Mouse (Mus musculus) CH12.LX (cell line): ENCODE results near the gene Neurl1a.

Experiments
- CHD1 ChIP-seq: IDR thresholded peaks from 2 replicates; pipeline ENCODE4 v1.6.1; 2012; ENCODE audit warnings: low read depth, low read length, improper control_type of control experiment, inconsistent platforms
- CTCF ChIP-seq, 2 experiments: IDR thresholded peaks in 1 of 2; conservative IDR thresholded peaks in 1 of 2; 2 replicates each; pipeline ENCODE4 v1.5.1; 2011 to 2012; ENCODE audit warnings: low read depth in 2 of 2, low read length in 2 of 2, improper control_type of control experiment in 1 of 2, inconsistent platforms in 1 of 2, mild to moderate bottlenecking in 1 of 2, moderate library complexity in 1 of 2
- EP300 ChIP-seq: IDR thresholded peaks from 2 replicates; pipeline ENCODE4 v1.6.1; 2011; ENCODE audit warnings: low read length, improper control_type of control experiment
- MAFK ChIP-seq: IDR thresholded peaks from 2 replicates; pipeline ENCODE4 v1.6.1; 2011; ENCODE audit warnings: low read length, improper control_type of control experiment; ENCODE audit not compliant: insufficient replicate concordance
- MAX ChIP-seq: IDR thresholded peaks from 2 replicates; pipeline ENCODE4 v1.6.1; 2011; ENCODE audit warnings: low read length, improper control_type of control experiment
- MXI1 ChIP-seq: IDR thresholded peaks from 2 replicates; pipeline ENCODE4 v1.6.1; 2011; ENCODE audit warnings: mild to moderate bottlenecking, low read depth, low read length, improper control_type of control experiment
- PAX5 ChIP-seq: IDR thresholded peaks from 2 replicates; pipeline ENCODE4 v1.6.1; 2012; ENCODE audit warnings: low read length, inconsistent platforms, mixed read lengths
- POLR2A ChIP-seq: IDR thresholded peaks from 2 replicates; pipeline ENCODE4 v1.6.1; 2011; ENCODE audit warnings: low read depth, mild to moderate bottlenecking, improper control_type of control experiment, low read length
- RCOR1 ChIP-seq: conservative IDR thresholded peaks from 2 replicates; pipeline ENCODE4 v1.6.1; 2012; ENCODE audit warnings: low read depth, mild to moderate bottlenecking, inconsistent platforms, low read length, improper control_type of control experiment
- TCF12 ChIP-seq: IDR thresholded peaks from 2 replicates; pipeline ENCODE4 v1.6.1; 2014; ENCODE audit warnings: low read depth, mild to moderate bottlenecking, inconsistent platforms, low read length, improper control_type of control experiment
- USF2 ChIP-seq: conservative IDR thresholded peaks from 2 replicates; pipeline ENCODE4 v1.6.1; 2011; ENCODE audit warnings: low read depth, low read length, improper control_type of control experiment

GRCm38 (mm10) chr19:47304170-47304745 is 125.6 kb downstream of the Neurl1a start:
- TF ChIP-seq CTCF (conservative IDR thresholded peaks at IDR 0.05 in 1 of 2, IDR thresholded peaks at IDR 0.05 in 1 of 2; ENCODE audit: low read depth in 2 of 2, low read length in 2 of 2) (no peak), MXI1 (no peak), RCOR1 (no peak), USF2 (no peak), TCF12 (no peak), MAFK (no peak), EP300 (no peak), MAX (no peak), CHD1 (no peak), POLR2A (no peak), PAX5 (no peak)
